Comparison of ENCODE assay signal across 8 mouse cellular contexts in the genomic region with DNA sequence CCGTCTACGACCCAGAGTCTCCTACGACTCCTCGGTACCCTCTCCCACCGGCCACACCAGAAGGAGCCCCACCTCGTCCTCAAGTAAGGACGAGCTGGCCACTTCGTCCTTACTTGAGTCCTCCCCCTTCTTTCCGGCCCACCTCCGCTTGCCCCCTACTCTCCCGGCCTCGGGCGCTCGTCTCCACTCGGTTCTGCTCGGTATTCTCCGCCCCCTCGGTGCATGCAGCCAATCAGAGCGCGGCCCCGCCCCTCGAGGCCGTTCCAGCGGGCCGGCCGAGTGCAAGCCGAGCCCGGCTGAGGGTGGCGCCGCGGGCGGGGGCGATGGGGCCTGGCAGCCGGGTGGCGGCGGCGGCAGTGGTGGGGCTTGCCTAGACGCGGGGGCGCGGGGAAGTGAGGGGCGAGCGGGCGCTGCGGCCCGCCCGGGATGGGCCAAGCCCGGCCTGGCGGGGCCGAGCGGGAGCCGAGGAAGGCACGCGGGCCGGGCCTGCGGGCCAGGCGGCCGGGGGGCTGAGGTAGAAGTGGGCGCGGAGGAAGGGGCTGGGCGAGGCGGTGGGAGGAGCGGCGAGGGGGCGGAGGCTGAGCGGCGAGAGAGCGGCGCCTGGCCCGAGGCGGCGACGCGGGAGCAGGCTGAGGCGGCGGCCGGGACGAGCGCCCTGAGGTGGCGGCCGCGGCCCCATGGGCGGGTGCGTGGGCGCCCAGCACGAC. TPM values are rescaled to one million over a fixed set of nuclear protein-coding genes. Genes with fewer than 3 reads are reported as not detected.
DNase-seq lines count a peak whose midpoint lies in the region; ATAC-seq lines count a peak whose summit lies in the region.

A gene (plus strand): TSS at position 571 of the 707 bp plus-strand sequence.

- H3K9ac ChIP-seq in intestine, embryonic 14.5 days (ENCODE audit: low read length), result peak within 1 kb of the TSS; percentile 97

- H3K4me1 ChIP-seq in intestine, embryonic 14.5 days (replicated peaks; ENCODE audit: control insufficient read depth, insufficient read depth, low read length), result peaks cover 11% of the 10 kb centered on the region; the same call in 1 of the 2 replicates

- peak; percentile 98 for ATAC-seq in intestine, embryonic 14.5 days (replicated peaks; ENCODE audit: low FRiP score, low TSS enrichment, low read depth)

- no peaks in the 10 kb centered on the region for H3K27me3 ChIP-seq in intestine, embryonic 14.5 days (replicated peaks; ENCODE audit: control insufficient read depth, insufficient read depth, low read length)

- peak within 1 kb of the TSS; percentile 78 for H3K4me3 ChIP-seq in intestine, embryonic 14.5 days (ENCODE audit: low read depth, low read length)

- peak; percentile 97 to 99 for DNase-seq in adrenal gland, adult (ENCODE audit: inconsistent age in 2 of 2, low spot score in 1 of 2)
- DNase-seq in embryo, embryonic 10.5 days (ENCODE audit: low spot score), result peak; percentile 98
- peak; percentile 97 for DNase-seq in gastrocnemius, postnatal 25 days
- DNase-seq in intestine, embryonic 14.5 days (ENCODE audit: low spot score), result peak; percentile 98
- DNase-seq in left cerebral cortex, postnatal 14 days (ENCODE audit: low spot score in 2 of 2), result peak; percentile 96 to 97
- DNase-seq in mesoderm, embryonic 11.5 days (ENCODE audit: low read depth, low spot score), result peak; percentile 97
- peak; percentile 94 for DNase-seq in right cerebral cortex, postnatal 36 days (ENCODE audit: low spot score in 2 of 2)
- peak; percentile 97 for DNase-seq in yolk sac, embryonic 10.5 days (ENCODE audit: low spot score)

- no peaks in the 10 kb centered on the region for H3K9me3 ChIP-seq in intestine, embryonic 14.5 days (ENCODE audit: control insufficient read depth, low read length)

- H3K4me2 ChIP-seq in intestine, embryonic 14.5 days (ENCODE audit: low read length), result peak within 1 kb of the TSS; percentile 92

- under 1% methylated on average over 75 of the region's 86 CpGs for WGBS in intestine, embryonic 14.5 days

- H3K27ac ChIP-seq in intestine, embryonic 14.5 days (ENCODE audit: low read depth), result peak within 1 kb of the TSS; percentile 93

- intact Hi-C loops in left cerebral cortex, postnatal 14 days (cut with DNase I), result loop anchor here (2.0 to 10.0 kb wide), 6 partner anchors 47 to 260 kb away; a partner anchor contains a TSS

- H3K36me3 ChIP-seq in intestine, embryonic 14.5 days (ENCODE audit: control insufficient read depth, insufficient read depth, low read length), result no peaks in the 10 kb centered on the region

RNA-seq across cellular contexts. Expression of the gene that starts here (rescaled TPM):
- 10 to 100 TPM in 1 of 2 experiments, 1 to 10 TPM in 1; 9.3 to 10.5 TPM for total RNA-seq in gastrocnemius, postnatal 25 days (2021)
- 48.6 and 57.6 TPM in 2 replicates for polyA plus RNA-seq in intestine, embryonic 14.5 days (2014; fragmentation: Nextera tagmentation; extraction: Ambion mirVana)
- total RNA-seq in left cerebral cortex, postnatal 14 days (2021), result 10 to 100 TPM; 52.7 to 53.0 TPM

Comparison
In these comparisons a context has a peak if more than half of its experiments do, and no peak if none do; other contexts are left out.
1. Peak in every context shown above with its lines: DNase-seq, ATAC-seq, H3K4me3 ChIP-seq and H3K27ac ChIP-seq.
2. RNA of the gene that starts here (total RNA-seq): 52.7 to 53.0 TPM in left cerebral cortex, postnatal 14 days; 9.3 to 10.5 TPM in gastrocnemius, postnatal 25 days; every median in the first group is over 4 times any median in the second.